ENCODE assay signal across 14 mouse cellular contexts in genomic region chr7:29433725-29434124, GRCm38 (mm10).
"Had no signal": no experiment of that assay in that cellular context is flagged by ENCODE, and none has a peak within 500 bp of the region (broad histone marks: within the 10 kb centered on the region; RNA-seq: fewer than 3 reads in every experiment).

No protein-coding gene starts in this region.

- H3K4me3 ChIP-seq: left cerebral cortex, adult 2 months; limb, embryonic 12.5 days; liver, embryonic 13.5 days; neural tube, embryonic 12.5 days; stomach, embryonic 15.5 days had no signal

- DNase-seq: kidney, postnatal 10 days; kidney, postnatal 4 days; liver; liver, embryonic 13.5 days; liver, postnatal 0 days; lung, postnatal 36 days; midbrain, embryonic 14.5 days; right cerebral cortex, postnatal 14 days; thymus, adult 2 months; thymus, postnatal 25 days had no signal

- H3K27ac ChIP-seq: left cerebral cortex, adult 2 months; limb, embryonic 12.5 days; liver, embryonic 13.5 days; neural tube, embryonic 12.5 days; stomach, embryonic 15.5 days had no signal
